Mouse (Mus musculus) right cerebral cortex, postnatal 36 days (tissue): Measurements from ENCODE around the gene Olfr1121.
"Not testable (repeated sequence)": the region's sequence is repeated elsewhere in the genome, so short reads cannot be mapped to it uniquely, and the experiment has no call there.

Experiments used
- DNase-seq, 2 experiments: peaks; one replicate each; pipeline ENCODE4 v3.0.0; 2022; ENCODE audit warnings: low spot score in 2 of 2, mixed read lengths in 1 of 2

Olfr1121 gene

DNA sequence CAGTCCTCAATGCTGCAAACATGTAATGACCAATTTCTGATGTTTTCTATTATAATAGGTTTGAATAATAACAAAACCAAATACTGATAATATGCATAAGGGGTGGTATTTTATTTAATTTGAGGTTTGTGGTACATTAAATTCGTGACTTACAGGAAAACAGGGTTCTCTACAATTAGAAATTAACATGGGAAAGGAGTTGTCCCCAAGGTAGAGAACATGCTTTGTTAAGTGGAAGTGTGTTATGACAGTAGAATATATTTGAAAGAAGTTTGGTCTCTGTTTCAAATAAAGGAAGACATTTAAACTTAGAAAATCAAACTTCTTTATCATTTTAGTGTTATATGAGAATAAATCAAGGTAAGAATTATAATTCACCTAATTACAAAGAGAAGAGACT lies at the start of gene Olfr1121:
TSS of gene Olfr1121 (plus strand) at position 301 of the 400 bp plus-strand sequence.
- DNase-seq: no peak

DNA sequence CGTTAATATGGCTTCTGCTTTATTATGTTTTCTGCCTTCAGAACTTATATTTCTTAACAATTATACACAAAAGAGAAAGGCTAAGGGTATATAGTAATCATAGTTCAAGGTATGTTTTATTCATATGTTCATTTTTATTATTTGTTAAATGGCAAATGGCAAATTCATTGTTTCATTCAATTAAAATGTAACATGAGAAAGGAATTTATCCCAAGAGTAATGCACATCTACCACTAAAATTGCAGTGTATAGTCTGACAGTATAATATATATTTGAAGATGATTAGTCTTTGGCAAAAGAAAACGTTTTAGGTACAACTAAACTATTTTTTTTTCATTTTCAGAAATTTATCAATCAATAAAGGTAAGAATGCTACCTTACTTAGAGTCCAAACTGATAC lies 15.2 kb upstream of the Olfr1121 start, which contains the start of gene Olfr1120:
TSS of gene Olfr1120 (plus strand) at position 301 of the 400 bp plus-strand sequence.
- DNase-seq: no peak

DNA sequence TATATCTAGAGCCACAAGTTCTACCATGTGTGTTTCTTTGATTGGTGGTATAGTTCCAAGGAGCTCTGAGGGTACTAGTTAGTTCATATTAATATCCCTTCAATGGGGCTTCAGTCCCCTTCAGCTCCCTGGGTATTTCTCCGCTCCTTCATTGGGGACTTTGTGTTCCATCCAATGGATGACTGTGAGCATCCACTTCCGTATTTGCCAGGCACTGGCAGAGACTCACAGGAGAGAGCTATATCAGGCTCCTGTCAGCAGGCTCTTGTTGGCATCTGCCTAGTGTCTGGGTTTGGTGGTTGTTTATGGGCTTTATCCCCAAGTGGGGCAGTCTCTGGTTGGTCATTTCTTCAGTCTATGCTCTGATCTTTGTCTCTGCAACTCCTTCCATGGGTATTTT lies 9.6 kb upstream of the Olfr1121 start:
- DNase-seq: not testable (repeated sequence)

DNA sequence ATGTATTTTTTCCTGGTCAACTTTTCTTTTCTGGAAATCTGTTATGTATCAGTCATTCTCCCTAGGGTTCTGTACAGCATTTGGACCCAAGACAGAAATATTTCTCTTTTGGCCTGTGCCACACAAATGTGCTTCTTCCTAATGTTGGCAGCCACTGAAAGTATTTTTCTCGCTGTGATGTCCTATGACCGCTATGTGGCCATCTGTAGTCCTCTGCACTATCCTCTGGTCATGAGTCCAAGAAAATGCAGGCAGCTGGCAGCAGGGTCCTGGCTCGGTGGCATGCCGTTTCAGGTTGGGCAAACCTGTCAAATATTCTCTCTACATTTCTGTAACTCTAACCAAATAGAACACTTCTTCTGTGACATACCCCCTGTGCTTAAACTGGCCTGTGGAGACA lies 2.0 kb downstream of the Olfr1121 start:
- DNase-seq: no peak

DNA sequence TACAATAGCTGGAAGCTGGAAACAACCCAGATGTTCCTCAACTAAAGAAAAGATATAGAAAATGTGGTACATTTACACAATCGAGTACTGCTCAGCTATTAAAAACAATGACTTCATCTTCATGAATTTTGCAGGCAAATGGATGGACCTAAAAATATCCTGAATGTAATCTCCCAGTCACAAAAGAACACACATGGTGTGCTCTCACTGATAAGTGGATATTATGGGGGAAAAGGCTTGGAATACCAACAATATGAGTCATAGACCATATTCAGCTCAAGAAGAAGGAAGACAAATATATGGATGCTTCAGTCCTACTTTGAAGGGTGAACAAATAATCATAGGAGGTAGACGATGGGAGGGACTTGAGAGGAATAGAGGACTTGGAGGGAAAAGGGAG lies 14.2 kb downstream of the Olfr1121 start:
- DNase-seq: no peak

DNA sequence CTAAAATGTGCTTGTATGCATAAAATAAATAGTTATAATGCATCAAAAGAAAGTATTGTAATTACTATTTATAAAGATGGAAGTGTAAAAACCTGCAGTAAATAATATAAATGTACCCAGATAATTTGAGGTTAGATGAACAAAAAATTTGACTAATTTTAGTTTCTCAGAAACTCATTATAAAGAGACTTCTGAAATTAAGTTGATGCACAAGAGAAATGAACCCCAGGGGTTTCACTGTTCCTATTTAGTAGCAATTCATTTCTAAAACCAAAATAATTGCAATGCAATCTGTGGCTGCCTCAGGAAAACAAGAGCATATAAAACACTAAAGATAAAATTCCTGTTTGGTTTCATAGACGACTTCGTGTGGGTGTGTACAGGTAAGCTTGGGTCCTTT lies 15.9 kb downstream of the Olfr1121 start, which contains the start of gene Olfr1122:
TSS of gene Olfr1122 (plus strand) at position 301 of the 400 bp plus-strand sequence.
- no peak for DNase-seq

DNA sequence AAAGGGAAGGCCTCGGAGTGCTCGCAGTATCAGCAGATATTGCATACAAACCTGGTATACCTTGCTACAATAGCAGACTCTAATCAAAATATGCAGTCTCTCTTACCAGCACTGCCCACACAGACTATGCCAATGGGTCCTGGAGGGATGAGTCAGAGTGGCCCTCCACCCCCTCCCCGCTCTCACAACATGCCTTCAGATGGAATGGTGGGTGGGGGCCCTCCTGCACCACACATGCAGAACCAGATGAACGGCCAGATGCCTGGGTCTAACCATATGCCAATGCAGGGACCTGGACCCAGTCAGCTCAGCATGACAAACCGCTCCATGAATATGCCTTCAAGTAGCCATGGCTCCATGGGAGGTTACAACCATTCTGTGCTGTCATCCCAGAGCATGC lies 23.9 kb downstream of the Olfr1121 start:
- DNase-seq: not testable (repeated sequence)

DNA sequence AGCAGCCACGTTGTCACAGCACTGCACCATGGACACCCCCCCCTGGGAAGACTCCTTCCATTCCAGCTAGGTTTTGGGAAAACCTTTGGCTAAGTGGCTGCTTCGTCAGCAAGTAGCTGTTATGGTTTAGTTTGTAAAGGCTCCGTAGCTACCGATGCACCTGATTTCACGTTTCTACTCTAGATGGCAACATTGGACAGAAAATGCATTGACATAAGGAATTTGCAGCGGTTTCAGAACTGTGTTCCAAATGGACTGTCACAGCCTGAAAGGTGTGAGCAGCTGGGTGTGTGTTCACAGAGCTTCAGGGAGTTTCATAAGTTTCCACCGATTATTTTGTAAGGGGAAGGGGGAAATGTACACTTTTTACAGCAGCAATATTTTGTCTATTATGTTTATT lies 25.0 kb downstream of the Olfr1121 start:
- DNase-seq: not testable (repeated sequence)

DNA sequence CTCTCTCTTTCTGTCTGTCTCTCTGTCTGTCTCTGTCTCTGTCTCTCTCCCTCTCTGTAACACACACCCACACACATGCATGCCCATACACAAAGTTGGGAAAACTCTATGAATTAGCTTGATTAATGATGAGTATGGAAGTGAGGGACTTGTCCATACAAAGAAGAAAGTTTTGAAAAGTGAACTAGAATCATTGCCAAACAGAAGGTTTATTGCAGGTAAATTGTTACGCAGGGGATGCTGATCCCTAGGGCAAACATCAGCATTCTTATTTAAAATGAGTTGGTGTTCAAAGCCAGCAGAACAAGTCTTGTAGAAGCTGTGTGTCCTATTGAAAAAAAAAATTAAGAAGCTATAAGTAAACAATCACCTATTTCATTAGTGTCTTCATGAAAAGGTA lies 46.6 kb downstream of the Olfr1121 start, which contains the start of gene Olfr1123:
TSS of gene Olfr1123 (plus strand) at position 301 of the 400 bp plus-strand sequence.
- DNase-seq: no peak
